Mouse (Mus musculus): ENCODE results near the gene 4930544D05Rik. TPM values are rescaled to one million over a fixed set of nuclear protein-coding genes. Genes with fewer than 3 reads are reported as not detected.

Gene 4930544D05Rik
- total RNA-seq, 2 experiments from 2014 or later = 0.61 TPM

GRCm38 (mm10) chr11:70660571-70660970 lies 44.9 kb downstream of the 4930544D05Rik start:
- DNase-seq (ENCODE audit: extremely low spot score in 1 of 2, low spot score in 2 of 2) = no peak
- H3K4me3 ChIP-seq = no peak overlapping the region
- TF ChIP-seq CTCF (IDR thresholded peaks at IDR 0.05) = no peak
- H3K27ac ChIP-seq = no peak overlapping the region
- intact Hi-C loops (cut with DNase I) = no loop called here

- Histone ChIP-seq H3K4me3 (no peak overlapping the region), H3K27ac (no peak overlapping the region)
- DNase-seq (ENCODE audit: extremely low spot score in 1 of 2, low spot score in 2 of 2) = no peak
- TF ChIP-seq CTCF (IDR thresholded peaks at IDR 0.05) = no peak
- intact Hi-C loops (cut with DNase I) = no loop called here
Observed at GRCm38 (mm10) chr11:70663101-70663500, 47.5 kb downstream of the 4930544D05Rik start.

GRCm38 (mm10) chr11:70663957-70664356 lies 48.3 kb downstream of the 4930544D05Rik start:
- H3K4me3 ChIP-seq = no peak overlapping the region
- H3K27ac ChIP-seq = no peak overlapping the region
- intact Hi-C loops (cut with DNase I) = no loop called here
- no peak for DNase-seq (ENCODE audit: extremely low spot score in 1 of 2, low spot score in 2 of 2)
- no peak for TF ChIP-seq CTCF (IDR thresholded peaks at IDR 0.05)

GRCm38 (mm10) chr11:70664741-70665140 lies 49.1 kb downstream of the 4930544D05Rik start:
- no peak overlapping the region for H3K4me3 ChIP-seq
- intact Hi-C loops (cut with DNase I) = no loop called here
- TF ChIP-seq CTCF (IDR thresholded peaks at IDR 0.05) = no peak
- no peak overlapping the region for H3K27ac ChIP-seq
- DNase-seq (ENCODE audit: extremely low spot score in 1 of 2, low spot score in 2 of 2) = no peak

Other genes starting within 250 kb of the 4930544D05Rik start
- 10 to 100 TPM; 34.6 to 36.2 TPM for gene Pelp1, start 205.8 kb upstream of the 4930544D05Rik start, total RNA-seq (2021)
- gene Arrb2, start 183.2 kb upstream of the 4930544D05Rik start, total RNA-seq (2021) = 10 to 100 TPM; 74.3 to 86.0 TPM
- gene Med11, start 163.9 kb upstream of the 4930544D05Rik start, total RNA-seq (2021) = 10 to 100 TPM; 13.2 to 14.8 TPM
- under 1 TPM; 0.36 to 0.44 TPM for gene Zmynd15, start 156.4 kb upstream of the 4930544D05Rik start, total RNA-seq (2021)
- gene Cxcl16, start 155.9 kb upstream of the 4930544D05Rik start, total RNA-seq (2021) = 1 to 10 TPM; 1.2 to 1.4 TPM
- 1 to 10 TPM in 1 of 2 experiments, not detected in 1; 1.1 TPM for gene Tm4sf5, start 110.6 kb upstream of the 4930544D05Rik start, total RNA-seq (2021)
- gene Vmo1, start 101.2 kb upstream of the 4930544D05Rik start, total RNA-seq (2021) = not detected
- not detected for gene Gltpd2, start 96.7 kb upstream of the 4930544D05Rik start, total RNA-seq (2021)
- gene Psmb6, start 90.5 kb upstream of the 4930544D05Rik start, total RNA-seq (2021) = 100 to 1,000 TPM; 164 to 169 TPM
- gene Gm40193, start 82.9 kb upstream of the 4930544D05Rik start, total RNA-seq (2021) = not detected
- gene Pld2, start 75.8 kb upstream of the 4930544D05Rik start, total RNA-seq (2021) = 10 to 100 TPM; 12.8 to 13.6 TPM
- 100 to 1,000 TPM; 411 to 445 TPM for gene Mink1, start 53.0 kb upstream of the 4930544D05Rik start, total RNA-seq (2021)
- not detected for gene Chrne, start 3.4 kb downstream of the 4930544D05Rik start, total RNA-seq (2021)
- not detected for gene Gp1ba, start 23.3 kb downstream of the 4930544D05Rik start, total RNA-seq (2021)
- gene Rnf167, start 31.4 kb downstream of the 4930544D05Rik start, total RNA-seq (2021) = 10 to 100 TPM; 81.7 to 86.9 TPM
- gene Slc25a11, start 31.6 kb downstream of the 4930544D05Rik start, total RNA-seq (2021) = 100 to 1,000 TPM; 107 to 117 TPM
- 100 to 1,000 TPM; 207 to 224 TPM for gene Pfn1, start 38.8 kb downstream of the 4930544D05Rik start, total RNA-seq (2021)
- gene Eno3, start 41.4 kb downstream of the 4930544D05Rik start, total RNA-seq (2021) = 10 to 100 TPM in 1 of 2 experiments, 1 to 10 TPM in 1; 9.8 to 10.6 TPM
- 10 to 100 TPM; 52.2 to 56.7 TPM for gene Spag7, start 53.6 kb downstream of the 4930544D05Rik start, total RNA-seq (2021)
- 100 to 1,000 TPM; 238 to 261 TPM for gene Camta2, start 72.3 kb downstream of the 4930544D05Rik start, total RNA-seq (2021)
- gene Inca1, start 84.3 kb downstream of the 4930544D05Rik start, total RNA-seq (2021) = 1 to 10 TPM; 1.8 to 3.0 TPM
- gene Kif1c, start 84.7 kb downstream of the 4930544D05Rik start, total RNA-seq (2021) = 10 to 100 TPM; 58.1 to 60.7 TPM
- gene Zfp3, start 148.4 kb downstream of the 4930544D05Rik start, total RNA-seq (2021) = 10 to 100 TPM; 18.2 to 19.5 TPM
- not detected for gene Scimp, start 196.7 kb downstream of the 4930544D05Rik start, total RNA-seq (2021)
- gene Rabep1, start 228.9 kb downstream of the 4930544D05Rik start, total RNA-seq (2021) = 100 to 1,000 TPM; 125 to 132 TPM